Mouse (Mus musculus): Measurements from ENCODE around the gene Mre11a.
"Not testable (repeated sequence)": the region's sequence is repeated elsewhere in the genome, so short reads cannot be mapped to it uniquely, and the experiment has no call there.

Gene Mre11a

DNA sequence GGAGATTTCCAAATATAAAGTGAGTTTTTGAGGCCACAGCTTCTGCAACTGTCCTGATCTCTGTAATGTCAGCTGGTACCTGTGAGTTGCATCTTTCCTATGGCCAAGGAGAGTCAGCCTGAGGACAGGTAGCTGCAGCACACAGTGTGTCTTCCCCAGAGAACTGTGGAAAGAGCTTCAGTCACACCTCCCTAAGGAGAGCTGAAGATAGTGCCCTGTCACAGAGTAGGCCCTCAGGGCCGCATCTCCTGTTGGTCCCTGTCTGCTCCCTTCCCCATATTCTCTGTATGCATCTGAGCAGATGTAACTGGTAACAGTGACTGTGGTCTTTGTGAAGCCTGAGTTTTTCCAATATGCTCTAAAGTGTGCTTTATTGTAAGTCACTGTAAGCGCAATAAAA, 85.9 kb downstream of the Mre11a start:
- no peak for DNase-seq (ENCODE audit: low spot score)

DNA sequence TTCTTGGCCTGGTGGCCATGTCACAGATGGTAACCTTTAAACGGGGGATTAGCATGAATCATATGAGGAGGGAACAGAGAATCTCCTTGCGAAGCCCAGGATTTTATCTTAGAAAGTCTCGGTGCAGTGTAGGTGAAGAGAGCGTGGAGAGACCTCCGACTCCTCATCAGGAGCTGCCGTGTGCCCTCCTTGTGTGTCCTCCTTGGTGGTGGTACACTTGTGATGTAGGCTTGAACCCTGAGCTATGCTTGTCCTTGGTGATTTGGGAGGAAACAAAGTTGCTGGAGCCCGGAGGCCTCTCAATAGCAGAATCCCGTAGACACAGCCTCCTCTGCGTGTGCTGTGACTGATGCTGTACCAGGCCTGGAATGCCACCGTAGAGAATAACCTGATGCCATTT, 86.3 kb downstream of the Mre11a start:
- no peak for DNase-seq (ENCODE audit: low spot score)

DNA sequence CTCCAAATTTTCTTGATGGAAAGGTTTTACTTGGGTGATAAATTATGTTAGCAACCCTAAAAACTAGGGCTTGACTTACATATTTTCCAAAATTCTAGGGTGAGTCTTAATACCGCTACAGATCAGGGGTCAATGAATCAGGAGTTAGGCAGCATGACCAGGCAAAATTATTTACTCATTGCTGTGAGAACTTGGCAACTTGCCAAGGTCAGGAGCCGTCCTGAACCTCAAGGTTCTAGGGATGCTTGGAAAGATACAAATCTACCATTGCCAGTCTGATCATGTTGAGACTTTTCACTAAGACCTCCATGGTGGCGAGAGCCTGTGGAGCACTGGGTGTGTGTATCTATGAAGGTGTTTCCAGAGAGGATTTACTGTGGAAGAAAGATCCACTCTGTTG, 87.1 kb downstream of the Mre11a start:
- DNase-seq (ENCODE audit: low spot score): no peak

DNA sequence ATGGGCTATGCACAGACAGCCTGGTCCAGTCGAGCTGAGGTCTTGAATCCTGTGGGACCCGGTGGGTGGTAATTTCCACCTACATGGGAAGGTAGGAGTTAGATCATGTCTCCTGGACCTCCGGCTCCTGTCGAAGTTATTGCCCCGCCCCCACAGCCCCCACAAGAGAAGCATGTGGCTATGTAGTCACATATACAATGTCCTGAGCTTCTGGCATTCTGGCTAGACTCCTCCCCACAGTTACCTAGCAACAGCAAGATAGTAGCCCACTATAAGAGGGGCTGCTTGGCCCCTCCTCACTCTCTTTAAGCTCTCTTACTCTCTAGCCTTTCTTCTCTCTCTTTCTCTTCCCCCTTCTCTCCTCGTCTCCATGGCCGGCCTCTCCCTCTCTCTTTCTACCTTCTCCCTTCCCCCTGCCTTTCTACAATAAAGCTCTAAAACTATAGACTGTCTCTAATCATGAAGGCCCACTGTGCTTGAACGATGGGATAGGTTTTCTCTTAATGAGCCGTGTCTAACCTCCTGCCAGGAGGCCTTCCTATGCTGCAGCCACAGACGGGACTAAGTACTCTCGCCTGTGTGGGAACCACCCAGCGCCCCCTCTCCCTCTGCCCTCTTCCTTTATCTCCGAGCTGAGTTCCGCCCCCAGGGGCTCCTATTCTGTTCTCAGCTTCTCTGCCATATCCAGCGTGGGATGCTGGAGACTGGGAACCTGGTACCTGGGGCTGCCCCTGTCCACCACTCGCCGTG, 87.9 kb downstream of the Mre11a start:
- no peak for DNase-seq (ENCODE audit: low spot score)

DNA sequence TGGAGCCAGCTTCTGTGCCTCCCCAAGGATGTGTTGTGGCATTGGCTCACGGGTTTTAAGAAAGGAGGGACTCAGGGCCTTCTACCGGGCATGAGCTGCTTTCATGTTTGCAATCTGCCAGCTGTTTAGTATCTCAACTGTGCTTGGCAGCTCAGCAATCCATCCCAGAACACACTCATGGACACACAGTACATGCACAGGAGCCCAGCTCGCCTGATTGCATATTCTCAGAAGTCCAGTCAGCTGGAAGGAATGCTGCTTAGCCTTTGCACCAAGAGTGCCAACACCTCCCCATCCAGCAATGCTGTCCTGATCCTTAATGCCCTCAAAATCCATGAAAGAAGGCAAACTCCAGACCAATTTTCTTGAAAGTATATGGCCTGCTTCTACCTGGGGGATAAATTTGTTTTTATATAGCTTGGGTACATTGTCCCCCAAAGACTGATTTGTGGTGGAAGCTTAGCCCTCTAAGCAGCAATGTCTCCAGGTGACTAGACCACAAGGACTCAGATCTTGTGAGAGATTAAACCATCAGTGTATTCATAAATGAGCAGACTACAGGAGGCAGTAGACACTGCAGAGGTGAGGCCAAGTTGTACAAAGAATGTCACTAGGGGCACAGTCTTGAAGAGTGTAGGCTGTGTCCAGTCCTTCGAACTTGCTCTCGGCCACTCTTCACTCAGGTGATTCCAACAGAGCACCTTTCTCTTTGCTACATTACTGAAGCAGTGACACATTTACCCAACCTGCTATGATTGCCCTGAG, 91.5 kb downstream of the Mre11a start:
- peak; percentile 24 for DNase-seq (ENCODE audit: low spot score)

DNA sequence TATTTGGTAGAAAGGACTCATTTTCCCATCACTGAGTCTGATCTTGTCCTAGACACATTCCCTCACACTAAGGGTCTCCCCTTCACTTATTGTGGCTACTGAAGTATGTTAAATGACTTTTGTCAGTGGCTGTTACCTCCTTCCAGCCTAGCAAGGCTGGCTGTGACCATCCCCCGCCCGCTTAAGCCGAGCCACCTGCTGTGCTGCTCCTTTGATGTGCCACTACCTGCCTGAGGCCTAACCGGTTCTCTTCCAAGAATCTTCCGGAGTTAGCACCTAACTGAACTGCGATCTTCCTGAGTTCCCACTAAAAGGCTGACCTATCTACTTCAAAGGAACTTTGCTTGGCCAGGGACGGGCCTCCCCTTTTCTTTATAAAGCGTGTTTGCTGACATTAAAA, 92.1 kb downstream of the Mre11a start:
- not testable (repeated sequence) for DNase-seq (ENCODE audit: low spot score)

DNA sequence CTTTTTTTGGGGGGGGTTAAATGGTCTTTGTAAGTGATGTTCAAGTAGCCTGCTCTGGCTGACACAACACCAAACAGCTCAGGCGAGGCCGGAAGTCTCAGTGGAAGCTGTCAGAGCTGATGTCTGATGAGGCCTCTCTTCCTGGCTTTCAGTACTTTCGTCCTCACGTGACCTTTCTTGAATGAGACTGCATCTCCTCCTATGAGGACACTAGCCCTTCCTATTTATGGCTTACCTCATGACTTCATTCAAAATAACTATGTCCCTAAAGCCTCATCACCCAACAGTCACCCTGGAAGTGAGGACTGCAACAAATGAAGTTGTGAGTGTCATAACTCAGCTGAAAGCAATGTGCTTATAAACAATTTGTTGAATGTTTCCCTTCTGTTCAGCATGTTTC, 100.2 kb downstream of the Mre11a start:
- DNase-seq (ENCODE audit: low spot score): no peak

DNA sequence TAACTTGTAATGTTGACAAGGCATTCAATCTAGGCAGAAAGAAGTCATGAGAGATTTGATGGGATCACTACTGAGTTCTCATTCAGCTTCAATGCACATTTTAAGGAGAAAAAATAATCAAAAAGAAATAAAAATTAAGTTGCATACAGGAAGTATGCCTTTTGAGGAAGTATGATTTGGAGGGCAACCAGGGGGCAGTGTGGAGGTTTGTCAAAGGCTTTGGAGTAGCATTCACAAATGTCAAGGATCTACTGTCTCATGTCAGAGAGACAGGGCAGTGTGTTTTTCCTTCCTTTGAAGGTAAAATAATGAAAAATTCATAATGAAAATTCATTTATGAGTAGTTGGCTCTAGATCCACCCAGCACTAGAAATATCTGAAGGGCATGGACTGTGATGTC, 100.7 kb downstream of the Mre11a start:
- DNase-seq (ENCODE audit: low spot score): no peak

DNA sequence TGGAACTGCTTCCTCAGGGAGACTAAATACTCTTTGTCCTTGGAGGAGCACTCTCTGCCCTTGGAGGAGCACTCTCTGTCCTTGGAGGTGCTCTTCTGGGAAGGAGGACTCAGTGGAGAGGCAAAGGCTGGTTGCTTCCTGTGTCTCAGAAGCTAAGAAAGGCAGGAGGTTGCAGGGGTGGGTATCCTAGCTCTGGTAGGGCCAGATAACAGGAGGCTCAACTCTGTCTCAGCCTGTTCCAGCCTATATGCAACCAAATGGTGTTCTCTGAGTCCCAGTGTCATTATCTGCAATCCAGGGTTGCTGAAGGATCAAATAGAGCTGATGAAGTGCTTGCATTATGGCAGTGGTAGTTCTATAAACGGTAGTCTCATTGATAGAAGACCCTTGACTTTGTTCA, 101.5 kb downstream of the Mre11a start:
- no peak for DNase-seq (ENCODE audit: low spot score)

Data from retina, embryonic 14.5 days (tissue).